1 mouse cellular context compared by ENCODE assay signal in genomic region chr4:147095641-147096040, GRCm38 (mm10). TPM values are rescaled to one million over a fixed set of nuclear protein-coding genes. Genes with fewer than 3 reads are reported as not detected.
"Had no signal": no experiment of that assay in that cellular context is flagged by ENCODE, and none has a peak within 500 bp of the region (broad histone marks: within the 10 kb centered on the region; RNA-seq: fewer than 3 reads in every experiment).

No protein-coding gene starts in this region.

RNA-seq across cellular contexts. Expression of gene Zfp991, which starts 36.2 kb away (rescaled TPM):
- polyA plus RNA-seq: liver, adult 2 months had no signal
